Mouse (Mus musculus): ENCODE measurements around the gene 2310033P09Rik.

2310033P09Rik gene

DNA sequence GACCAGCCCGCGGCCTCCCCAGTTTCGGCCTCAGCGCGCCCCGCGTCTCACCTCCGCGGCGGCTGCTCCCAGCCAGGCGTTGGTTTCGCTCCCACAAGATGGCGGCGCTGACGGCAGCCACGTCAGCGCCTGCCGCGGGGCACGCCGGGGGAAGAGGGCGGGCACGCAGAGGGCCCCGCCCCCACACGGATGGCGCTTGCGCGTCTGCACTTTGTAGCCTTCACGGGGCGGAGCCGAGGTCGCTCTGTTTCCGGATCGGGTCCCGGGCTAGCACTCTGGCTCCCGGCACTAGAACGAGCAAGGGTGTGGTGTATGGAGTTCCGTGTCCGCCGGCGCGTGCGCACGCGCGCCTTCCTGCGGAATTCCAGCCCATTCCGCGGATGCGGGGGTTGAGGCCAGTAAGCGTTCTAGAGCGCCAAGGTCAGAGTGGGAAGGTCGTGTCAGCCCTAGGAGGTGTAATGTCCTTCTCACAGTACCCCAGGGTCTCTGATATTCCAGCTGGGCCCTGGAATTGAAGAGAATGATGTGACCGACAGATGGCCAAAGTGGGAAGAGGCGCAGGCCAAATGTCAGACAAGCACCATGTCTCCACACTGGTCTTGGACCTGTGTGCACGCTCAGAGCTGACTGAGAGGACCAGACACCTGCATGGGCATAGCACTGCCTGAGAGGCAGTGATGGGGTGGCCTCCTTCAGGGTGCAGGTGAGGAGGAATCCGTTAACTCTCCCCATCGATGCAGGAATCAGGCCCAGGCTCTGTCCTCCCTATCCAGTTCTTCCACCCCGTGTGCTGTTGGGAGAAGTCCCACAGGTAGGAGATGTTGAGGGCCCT, 20.2 kb downstream of the 2310033P09Rik start, which contains the start of gene Arf1:
Gene Arf1 (minus strand): TSS at position 149 of the 832 bp plus-strand sequence.
- DNase-seq (ENCODE audit: extremely low spot score, low spot score) = peak; percentile 95

DNA sequence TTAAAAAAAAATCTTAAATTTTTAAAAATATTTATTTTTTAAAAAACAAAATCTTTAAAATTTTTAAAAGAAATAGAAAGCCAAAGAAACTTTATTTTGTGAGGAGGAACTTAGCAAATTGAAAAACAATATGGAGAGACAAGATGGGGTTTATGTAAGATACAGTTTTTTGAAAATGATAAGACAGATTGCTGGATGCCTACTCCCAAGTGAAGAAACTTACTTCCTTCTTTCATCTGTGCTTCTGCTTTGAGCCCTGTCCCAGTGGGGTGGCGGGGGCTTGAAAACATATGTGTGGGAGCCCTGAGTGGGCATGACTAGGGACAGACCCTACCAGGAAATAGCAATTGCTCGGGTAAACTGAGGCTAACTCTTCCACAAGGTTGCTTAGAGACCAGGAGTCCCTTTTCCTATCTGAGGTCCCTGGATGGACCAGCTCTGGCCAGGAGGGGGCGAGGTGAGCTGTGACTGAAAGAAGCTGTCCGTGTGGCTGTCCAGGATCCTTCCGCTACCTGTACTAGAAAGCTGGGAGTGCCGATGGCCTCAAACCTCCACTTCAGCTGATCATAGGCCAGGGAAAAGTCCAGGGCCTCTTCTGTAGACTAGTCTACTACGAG, 22.1 kb downstream of the 2310033P09Rik start:
- peak; percentile 67 for DNase-seq (ENCODE audit: extremely low spot score, low spot score)

DNA sequence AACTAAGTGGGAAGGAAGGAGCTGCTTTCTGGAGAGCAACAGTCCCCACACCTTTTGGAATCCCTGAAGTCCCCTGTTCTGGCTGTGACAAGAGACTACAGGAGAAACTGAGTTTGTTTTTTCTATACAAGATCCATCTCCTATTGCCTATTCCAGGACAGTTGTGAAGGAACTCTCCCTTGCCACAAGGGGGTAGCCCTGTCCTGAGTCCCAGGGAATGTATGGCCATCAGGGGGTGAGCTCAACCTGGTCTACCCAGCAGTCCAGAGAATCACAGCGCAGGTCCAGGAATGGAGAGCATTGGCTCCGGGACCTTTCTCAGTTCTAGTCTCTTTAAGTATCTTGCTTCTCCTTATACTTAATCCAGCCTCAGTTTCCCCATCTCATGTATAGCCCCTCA, 24.7 kb downstream of the 2310033P09Rik start:
- DNase-seq (ENCODE audit: extremely low spot score, low spot score) = no peak

DNA sequence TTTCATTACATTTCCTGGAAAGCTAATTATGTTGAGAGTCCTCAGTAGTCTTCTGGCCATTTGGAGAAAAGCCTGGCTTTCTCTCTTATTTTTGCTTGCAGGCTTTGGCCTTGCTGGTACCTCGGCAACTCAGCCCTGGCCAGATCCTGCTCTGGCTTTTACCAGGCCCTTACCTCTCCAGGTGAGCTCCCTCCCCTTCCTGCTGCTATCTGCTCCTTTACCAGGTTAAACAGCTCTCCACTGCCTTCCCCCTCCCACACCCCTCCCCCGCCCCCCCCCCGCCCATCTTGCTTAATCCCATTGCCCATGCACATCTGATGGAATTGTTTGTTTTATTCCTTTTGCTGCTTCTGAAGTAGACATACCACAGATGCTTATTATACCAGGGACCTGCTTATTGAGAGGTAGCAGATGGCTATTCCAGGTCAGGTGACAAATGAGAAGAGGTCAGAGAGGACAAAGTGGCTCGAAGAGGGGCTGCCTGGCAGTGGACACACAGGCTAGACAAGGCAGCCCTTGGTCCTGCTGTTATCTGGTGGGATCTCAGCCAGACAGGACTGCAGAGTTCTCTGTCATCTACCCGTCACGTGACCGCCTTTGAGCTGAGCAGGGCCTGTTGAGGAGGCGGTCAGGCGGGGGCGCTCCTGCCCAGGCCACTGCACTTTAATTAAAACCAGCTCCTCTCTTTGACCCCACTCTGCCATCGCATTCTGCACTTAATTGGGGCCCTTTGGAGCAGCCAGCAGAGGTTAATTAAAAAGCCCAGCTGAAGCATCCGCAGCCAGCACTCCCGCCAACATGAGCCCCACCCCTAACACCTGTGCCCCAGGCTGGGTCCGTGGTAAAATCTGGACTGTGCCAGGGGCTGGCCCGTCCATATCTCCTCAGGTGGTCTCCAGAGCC, 30.7 kb downstream of the 2310033P09Rik start:
- DNase-seq (ENCODE audit: extremely low spot score, low spot score) = peak; percentile 68

DNA sequence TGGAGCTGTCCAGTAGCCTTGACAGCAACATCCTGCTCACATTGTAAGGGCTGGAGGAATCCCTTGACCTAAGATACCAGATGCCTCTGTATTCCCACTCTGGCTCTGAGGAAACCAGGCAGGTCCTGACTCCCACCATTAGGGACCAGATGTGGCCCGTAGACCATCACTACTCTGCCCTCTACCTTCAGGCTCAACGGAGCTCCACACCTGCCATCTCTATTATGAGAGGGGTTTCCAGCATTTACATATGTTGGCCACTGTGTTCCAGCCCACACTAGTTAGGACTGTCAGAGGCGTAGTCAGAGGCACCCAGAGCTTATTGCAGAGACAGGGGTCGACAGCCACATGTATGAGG, 31.3 kb downstream of the 2310033P09Rik start:
- peak; percentile 19 for DNase-seq (ENCODE audit: extremely low spot score, low spot score)

DNA sequence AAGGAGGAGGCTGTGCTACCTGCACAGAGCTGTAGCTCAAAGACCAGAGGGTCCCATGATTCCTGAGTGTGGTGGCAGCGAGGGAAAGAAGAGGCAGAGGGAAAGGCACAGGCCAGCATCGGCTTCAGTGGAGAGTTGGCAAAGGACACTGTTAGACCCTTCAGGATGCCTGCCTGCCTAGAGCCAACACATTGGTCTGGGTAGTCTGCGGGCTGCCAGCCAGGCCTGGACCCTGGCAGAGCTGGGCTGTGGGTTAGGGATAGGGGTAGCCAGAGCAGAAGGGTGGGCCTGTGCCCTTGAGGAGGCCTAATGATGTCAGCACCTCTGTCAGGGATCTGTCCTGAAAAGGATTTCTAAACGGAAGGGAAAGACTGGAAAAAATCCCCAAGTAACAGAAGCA, 31.7 kb downstream of the 2310033P09Rik start:
- DNase-seq (ENCODE audit: extremely low spot score, low spot score) = no peak

DNA sequence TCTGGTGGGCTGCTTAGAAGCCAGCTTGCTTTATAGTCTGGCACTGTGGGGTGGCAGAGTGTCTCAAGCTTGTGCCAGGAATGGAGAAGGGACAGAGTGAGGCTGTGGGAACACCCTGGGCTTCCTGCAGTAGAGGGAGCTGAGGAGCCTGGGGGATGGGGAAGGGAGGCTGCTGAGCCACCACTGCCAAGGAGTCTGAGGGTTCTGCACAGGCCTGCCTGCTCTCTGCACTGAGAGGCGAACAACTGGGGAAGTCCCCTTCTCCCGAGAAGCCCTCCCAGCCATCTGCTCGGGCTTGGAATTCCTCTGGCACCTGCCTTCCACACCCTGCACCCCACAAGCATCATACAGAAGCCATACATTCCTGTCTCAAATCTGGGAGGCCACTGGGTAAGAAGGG, 33.7 kb downstream of the 2310033P09Rik start:
- no peak for DNase-seq (ENCODE audit: extremely low spot score, low spot score)

DNA sequence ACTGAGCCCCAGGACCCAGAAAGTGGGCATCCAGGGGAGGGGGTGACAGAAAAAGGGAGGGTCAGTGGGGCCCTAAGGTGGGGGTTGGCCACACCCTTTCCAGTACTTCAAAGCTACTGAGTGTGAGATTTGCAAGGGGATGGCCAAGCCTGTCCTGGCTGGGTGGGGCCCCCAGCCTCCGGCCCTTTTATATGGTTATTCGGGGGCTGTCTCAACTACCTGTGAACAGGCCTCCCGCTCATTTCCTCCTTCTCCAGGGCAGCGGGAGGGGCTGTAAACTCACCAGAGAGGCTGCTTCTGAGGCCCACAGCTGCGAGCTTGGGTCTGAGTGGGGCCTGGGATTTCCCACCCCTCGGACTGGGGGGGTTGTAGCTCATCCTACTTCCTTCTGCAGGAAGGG, 35.7 kb downstream of the 2310033P09Rik start:
- no peak for DNase-seq (ENCODE audit: extremely low spot score, low spot score)

DNA sequence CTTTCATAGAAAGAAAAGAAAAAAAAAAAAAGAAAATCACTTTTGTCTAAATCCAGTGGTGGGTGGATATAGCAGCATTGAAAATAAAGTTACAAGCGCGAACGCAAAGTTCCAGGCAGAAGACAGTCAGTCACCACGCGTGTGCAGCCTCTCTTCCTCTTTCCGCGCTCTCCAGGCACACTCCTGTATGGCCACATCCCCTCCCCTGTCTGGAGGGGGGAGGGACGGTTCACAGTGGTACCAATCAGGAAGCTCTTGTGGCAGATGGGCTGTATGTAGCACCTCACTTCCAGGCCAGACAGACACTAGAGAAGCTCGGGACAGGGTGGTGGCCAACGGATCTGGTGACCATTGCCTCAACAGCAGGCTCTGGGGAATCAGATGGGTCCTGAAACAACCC, 40.0 kb downstream of the 2310033P09Rik start:
- no peak for DNase-seq (ENCODE audit: extremely low spot score, low spot score)

DNA sequence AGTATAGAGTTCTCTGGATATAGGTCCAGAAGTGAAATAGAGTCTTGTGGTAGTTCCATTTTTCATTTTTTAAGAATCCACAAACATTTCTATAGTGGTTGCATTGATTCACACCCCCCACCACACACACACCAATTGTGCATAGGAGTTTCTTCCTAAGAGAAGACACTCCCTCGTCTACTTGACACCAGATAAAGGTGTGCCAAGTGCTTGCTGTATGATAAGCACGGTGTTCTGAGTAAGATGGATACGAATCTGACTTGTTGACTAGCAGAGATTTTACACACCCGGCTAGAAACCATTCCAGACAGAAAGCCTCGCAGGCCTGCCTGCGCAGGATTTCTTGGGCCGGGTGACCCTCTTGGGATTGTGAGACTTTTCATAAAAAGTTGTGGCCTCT, 51.5 kb downstream of the 2310033P09Rik start:
- no peak for DNase-seq (ENCODE audit: extremely low spot score, low spot score)
